Mouse (Mus musculus) urinary bladder, postnatal 10 days (tissue): ENCODE measurements around the gene Cux1.

Experiments used
- DNase-seq: peaks from one replicate; pipeline ENCODE4 v3.0.0; 2022; ENCODE audit warnings: low spot score

The Cux1 gene

GRCm38 (mm10) chr5:136510609-136511008, 56.7 kb downstream of the Cux1 start:
- DNase-seq = no peak

- DNase-seq = no peak
Measured at GRCm38 (mm10) chr5:136507629-136508028, 59.7 kb downstream of the Cux1 start.

- no peak for DNase-seq
Measured at GRCm38 (mm10) chr5:136506262-136506661, 61.0 kb downstream of the Cux1 start.

- DNase-seq = no peak
Measured at GRCm38 (mm10) chr5:136502491-136503086, 64.7 kb downstream of the Cux1 start.

GRCm38 (mm10) chr5:136500307-136500871, 66.9 kb downstream of the Cux1 start:
- DNase-seq = no peak

GRCm38 (mm10) chr5:136499316-136499715, 68.0 kb downstream of the Cux1 start:
- DNase-seq = no peak

GRCm38 (mm10) chr5:136498741-136499140, 68.5 kb downstream of the Cux1 start:
- DNase-seq = no peak

- DNase-seq = no peak
Measured at GRCm38 (mm10) chr5:136497301-136497700, 70.0 kb downstream of the Cux1 start.

GRCm38 (mm10) chr5:136495581-136495980, 71.7 kb downstream of the Cux1 start:
- no peak for DNase-seq

GRCm38 (mm10) chr5:136494927-136495326, 72.4 kb downstream of the Cux1 start:
- no peak for DNase-seq

- DNase-seq = no peak
Measured at GRCm38 (mm10) chr5:136494288-136494687, 73.0 kb downstream of the Cux1 start.

- DNase-seq = no peak
Measured at GRCm38 (mm10) chr5:136489450-136489849, 77.8 kb downstream of the Cux1 start.

GRCm38 (mm10) chr5:136488721-136489120, 78.6 kb downstream of the Cux1 start:
- DNase-seq = no peak

- no peak for DNase-seq
Measured at GRCm38 (mm10) chr5:136488223-136488622, 79.1 kb downstream of the Cux1 start.

- no peak for DNase-seq
Measured at GRCm38 (mm10) chr5:136487397-136488093, 79.7 kb downstream of the Cux1 start.

- DNase-seq = no peak
Measured at GRCm38 (mm10) chr5:136486401-136486800, 80.9 kb downstream of the Cux1 start.

- no peak for DNase-seq
Measured at GRCm38 (mm10) chr5:136485397-136485796, 81.9 kb downstream of the Cux1 start.

GRCm38 (mm10) chr5:136482434-136482833, 84.9 kb downstream of the Cux1 start:
- no peak for DNase-seq

- DNase-seq = no peak
Measured at GRCm38 (mm10) chr5:136480541-136480940, 86.7 kb downstream of the Cux1 start.

- DNase-seq = no peak
Measured at GRCm38 (mm10) chr5:136479801-136480200, 87.5 kb downstream of the Cux1 start.

- no peak for DNase-seq
Measured at GRCm38 (mm10) chr5:136479024-136479763, 88.1 kb downstream of the Cux1 start.

- DNase-seq = no peak
Measured at GRCm38 (mm10) chr5:136476272-136476671, 91.0 kb downstream of the Cux1 start.

GRCm38 (mm10) chr5:136475161-136475560, 92.1 kb downstream of the Cux1 start:
- DNase-seq = no peak
